Mouse (Mus musculus) lung, embryonic 16.5 days (tissue): ENCODE results near the gene Spef1. TPM values are rescaled to one million over a fixed set of nuclear protein-coding genes. Genes with fewer than 3 reads are reported as not detected.

Experiments used
- ATAC-seq: fragments of 200-750 bp; cut with Nextera tagmentation; 2 replicates; pipeline ENCODE4 v1.8.0; 2017; ENCODE audit warnings: low read depth, mild to moderate bottlenecking, moderate library complexity
- H3K27ac ChIP-seq: fragments of 300-500 bp; sonication (generic); 2 replicates; pipeline ENCODE4 v1.5.1; 2014; ENCODE audit warnings: mild to moderate bottlenecking, control low read depth, low read length
- H3K27me3 ChIP-seq: fragments of 300-500 bp; sonication (generic); 2 replicates; pipeline ENCODE4 v1.6.1; 2014; ENCODE audit warnings: low read depth, low read length, mixed read lengths; ENCODE audit not compliant: control insufficient read depth, insufficient read depth
- H3K36me3 ChIP-seq: fragments of 300-500 bp; sonication (generic); 2 replicates; pipeline ENCODE4 v1.6.1; 2014; ENCODE audit warnings: low read length; ENCODE audit not compliant: control insufficient read depth, insufficient read depth
- H3K4me1 ChIP-seq: fragments of 300-500 bp; sonication (generic); replicated peaks from 2 replicates; pipeline ENCODE4 v1.6.1; 2014; ENCODE audit warnings: low read length, mixed read lengths; ENCODE audit not compliant: control insufficient read depth, insufficient read depth
- H3K4me2 ChIP-seq: fragments of 300-500 bp; sonication (generic); 2 replicates; pipeline ENCODE4 v1.6.1; 2014; ENCODE audit warnings: low read depth, low read length, control low read depth
- H3K4me3 ChIP-seq: fragments of 300-500 bp; sonication (generic); 2 replicates; pipeline ENCODE4 v1.5.1; 2014; ENCODE audit warnings: mild to moderate bottlenecking, low read length, control low read depth
- H3K9ac ChIP-seq: fragments of 300-500 bp; sonication (generic); 2 replicates; pipeline ENCODE4 v1.6.1; 2014; ENCODE audit warnings: low read length, control low read depth
- H3K9me3 ChIP-seq: fragments of 300-500 bp; sonication (generic); 2 replicates; pipeline ENCODE4 v1.6.1; 2016; ENCODE audit warnings: low read length; ENCODE audit not compliant: control insufficient read depth
- WGBS: fragments of 180-500 bp; shearing (Covaris S2); extraction: QIAGEN DNeasy Blood & Tissue Kit; methylation state at CpG from one replicate; pipeline ENCODE4 v1.1.7; 2014; 5-methylcytosine and 5-hydroxymethylcytosine counted together
- polyA plus RNA-seq: library from polyadenylated mRNA; unstranded; fragments of >200 nt; fragmentation: Nextera tagmentation; extraction: Ambion mirVana; gene quantifications from 2 replicates; pipeline ENCODE4 v1.2.1, GENCODE M21; 2015

The Spef1 gene
- polyA plus RNA-seq, 1 experiment from 2014 or later = 6.5 TPM

- Histone ChIP-seq H3K4me1 (peaks cover 4% of the 10 kb centered on the region), H3K9ac (no peak overlapping the region)
- no peak for ATAC-seq
Observed at GRCm38 (mm10) chr2:131154036-131154435, 33.0 kb downstream of the Spef1 start.

DNA sequence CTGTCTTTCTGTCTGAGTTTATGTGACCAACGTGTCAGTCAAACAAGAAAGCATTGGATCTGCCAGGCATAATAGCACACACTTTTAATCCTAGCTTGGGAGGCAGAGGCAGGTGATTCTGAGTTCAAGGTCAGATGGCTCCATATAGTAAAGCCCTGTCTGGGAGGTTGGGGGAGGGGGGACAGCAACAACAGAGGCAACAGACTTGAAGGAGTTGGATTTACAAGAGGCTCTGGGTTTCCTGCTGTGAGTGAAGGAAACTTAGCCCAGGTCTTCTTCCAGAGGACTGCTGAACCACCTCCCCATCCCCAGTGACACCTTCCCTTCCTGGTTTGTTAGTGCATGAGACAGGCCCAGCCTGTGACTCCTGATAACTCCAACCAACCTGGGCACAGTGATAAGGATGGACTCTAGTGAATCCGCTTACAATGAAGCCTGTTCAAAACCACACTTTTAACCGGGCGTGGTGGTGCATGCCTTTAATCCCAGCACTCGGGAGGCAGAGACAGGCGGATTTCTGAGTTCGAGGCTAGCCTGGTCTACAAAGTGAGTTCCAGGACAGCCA is 34.8 kb downstream of the Spef1 start:
- no peaks in the 10 kb centered on the region for H3K9me3 ChIP-seq
- H3K4me3 ChIP-seq = no peak overlapping the region
- H3K27me3 ChIP-seq = no peaks in the 10 kb centered on the region
- H3K9ac ChIP-seq = no peak overlapping the region
- no peak for ATAC-seq
- WGBS = 93% methylated on average over 7 of the region's 7 CpGs
- peaks cover 10% of the 10 kb centered on the region for H3K36me3 ChIP-seq
- no peak overlapping the region for H3K27ac ChIP-seq
- no peaks in the 10 kb centered on the region for H3K4me1 ChIP-seq
- H3K4me2 ChIP-seq = no peak overlapping the region

More at GRCm38 (mm10) chr2:131154036-131154435, 33.0 kb downstream of the Spef1 start:
- Histone ChIP-seq H3K36me3 (peaks cover 7% of the 10 kb centered on the region), H3K4me2 (no peak overlapping the region), H3K27me3 (no peaks in the 10 kb centered on the region), H3K27ac (no peak overlapping the region), H3K4me3 (no peak overlapping the region), H3K9me3 (no peaks in the 10 kb centered on the region)
- 82% methylated on average over 4 of the region's 4 CpGs for WGBS

- Histone ChIP-seq H3K36me3 (peaks cover 16% of the 10 kb centered on the region), H3K9me3 (no peaks in the 10 kb centered on the region), H3K4me2 (no peak overlapping the region), H3K9ac (no peak overlapping the region), H3K4me1 (no peaks in the 10 kb centered on the region), H3K27ac (no peak overlapping the region), H3K4me3 (no peak overlapping the region), H3K27me3 (no peaks in the 10 kb centered on the region)
- ATAC-seq = no peak
- 87% methylated on average over 3 of the region's 3 CpGs for WGBS
Observed at GRCm38 (mm10) chr2:131149254-131149578, 37.9 kb downstream of the Spef1 start.

- H3K36me3 ChIP-seq = peaks cover 18% of the 10 kb centered on the region
- H3K4me1 ChIP-seq = no peaks in the 10 kb centered on the region
- no peak for ATAC-seq
- no peak overlapping the region for H3K9ac ChIP-seq
- no peak overlapping the region for H3K27ac ChIP-seq
- 76% methylated on average over 8 of the region's 8 CpGs for WGBS
- H3K27me3 ChIP-seq = no peaks in the 10 kb centered on the region
- no peak overlapping the region for H3K4me3 ChIP-seq
- no peaks in the 10 kb centered on the region for H3K9me3 ChIP-seq
- H3K4me2 ChIP-seq = no peak overlapping the region
Observed at GRCm38 (mm10) chr2:131148353-131149253, 38.5 kb downstream of the Spef1 start.

DNA sequence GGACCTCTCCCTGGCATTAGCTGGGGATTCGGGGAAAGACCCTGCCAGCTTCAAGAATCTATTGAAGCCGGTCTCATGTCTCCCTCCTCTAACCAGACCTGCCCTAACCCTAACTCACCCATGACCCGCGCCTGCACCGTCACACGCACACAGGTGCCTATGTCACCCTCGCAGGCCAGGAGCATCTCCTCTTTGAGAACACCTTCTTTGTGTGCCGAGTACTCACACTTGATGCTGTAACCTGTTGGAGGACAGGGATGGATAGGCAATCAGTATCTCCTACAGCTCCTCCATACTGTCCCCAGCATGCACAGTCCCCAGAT is 40.1 kb downstream of the Spef1 start:
- ATAC-seq = no peak
- WGBS = 91% methylated on average over 8 of the region's 8 CpGs
- no peak overlapping the region for H3K4me2 ChIP-seq
- H3K27me3 ChIP-seq = no peaks in the 10 kb centered on the region
- H3K9ac ChIP-seq = no peak overlapping the region
- no peak overlapping the region for H3K27ac ChIP-seq
- H3K36me3 ChIP-seq = peaks cover 21% of the 10 kb centered on the region
- no peaks in the 10 kb centered on the region; the same call in 1 of the 2 replicates for H3K4me1 ChIP-seq
- no peaks in the 10 kb centered on the region for H3K9me3 ChIP-seq
- no peak overlapping the region for H3K4me3 ChIP-seq

DNA sequence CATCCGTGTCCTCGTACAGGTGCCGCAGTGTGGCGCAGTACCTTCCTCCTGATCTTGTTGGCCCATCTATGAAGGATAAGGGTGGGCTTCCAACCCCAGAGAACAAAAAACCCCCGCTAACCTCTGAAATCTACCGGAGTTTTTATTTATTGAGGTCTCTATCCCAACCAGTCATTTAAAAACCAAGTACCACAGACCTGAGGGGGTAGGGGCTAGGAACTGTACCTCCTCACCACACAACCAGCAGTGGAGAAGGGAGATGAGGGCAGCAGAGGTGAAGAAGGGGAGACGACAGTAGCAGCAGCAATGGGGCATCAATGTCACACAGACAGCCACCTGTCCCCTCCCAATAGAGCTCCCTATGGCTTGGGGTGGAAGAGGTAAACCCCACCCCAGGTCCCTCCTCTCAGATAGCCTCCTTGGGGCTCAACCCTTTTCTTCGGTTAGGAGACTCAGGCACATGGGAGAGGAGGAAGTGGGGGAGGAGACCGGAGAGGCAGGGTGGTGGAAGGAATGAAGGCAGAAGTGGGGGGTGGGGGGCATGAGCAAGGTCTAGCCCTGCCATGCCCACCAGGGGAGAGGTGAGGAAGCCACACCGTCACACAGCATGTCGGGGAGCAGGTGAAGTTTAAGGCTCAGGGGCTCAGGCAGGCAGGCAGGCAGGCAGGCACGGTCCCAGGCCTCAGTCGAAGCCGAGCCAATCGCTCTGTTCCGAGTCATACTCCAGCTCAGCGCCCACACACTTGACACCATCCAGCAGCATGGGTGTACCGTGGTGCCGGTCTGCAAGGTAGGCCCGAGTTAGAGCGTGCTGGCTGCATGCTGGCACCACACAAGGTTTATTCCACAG is 40.7 kb downstream of the Spef1 start:
- H3K4me1 ChIP-seq = no peaks in the 10 kb centered on the region; the same call in 1 of the 2 replicates
- no peaks in the 10 kb centered on the region for H3K9me3 ChIP-seq
- 79% methylated on average over 21 of the region's 21 CpGs for WGBS
- ATAC-seq = no peak
- H3K4me2 ChIP-seq = no peak overlapping the region
- no peak overlapping the region for H3K4me3 ChIP-seq
- no peak overlapping the region for H3K9ac ChIP-seq
- H3K27ac ChIP-seq = no peak overlapping the region
- peaks cover 21% of the 10 kb centered on the region for H3K36me3 ChIP-seq
- no peaks in the 10 kb centered on the region for H3K27me3 ChIP-seq

- no peak overlapping the region for H3K4me3 ChIP-seq
- no peaks in the 10 kb centered on the region for H3K27me3 ChIP-seq
- H3K4me1 ChIP-seq = peaks cover 1% of the 10 kb centered on the region
- no peak overlapping the region for H3K27ac ChIP-seq
- H3K4me2 ChIP-seq = no peak overlapping the region
- 75% methylated on average over 2 of the region's 2 CpGs for WGBS
- peaks cover 21% of the 10 kb centered on the region for H3K36me3 ChIP-seq
- no peaks in the 10 kb centered on the region for H3K9me3 ChIP-seq
- H3K9ac ChIP-seq = no peak overlapping the region
- no peak for ATAC-seq
Observed at GRCm38 (mm10) chr2:131145536-131145935, 41.5 kb downstream of the Spef1 start.

GRCm38 (mm10) chr2:131145121-131145520 is 42.0 kb downstream of the Spef1 start:
- Histone ChIP-seq H3K4me3 (no peak overlapping the region), H3K9ac (no peak overlapping the region), H3K27ac (no peak overlapping the region), H3K36me3 (peaks cover 21% of the 10 kb centered on the region), H3K4me1 (peaks cover 5% of the 10 kb centered on the region), H3K9me3 (no peaks in the 10 kb centered on the region), H3K27me3 (no peaks in the 10 kb centered on the region), H3K4me2 (no peak overlapping the region)
- no peak for ATAC-seq
- WGBS = 55% methylated on average over 13 of the region's 13 CpGs
